Mouse (Mus musculus) heart, adult 11 months (tissue): ENCODE data around the gene Rnaset2b.
"Not testable (repeated sequence)": the region's sequence is repeated elsewhere in the genome, so short reads cannot be mapped to it uniquely, and the experiment has no call there.

Experiments used
- DNase-seq: peaks from one replicate; pipeline ENCODE4 v3.0.0; 2022

Rnaset2b gene

DNA sequence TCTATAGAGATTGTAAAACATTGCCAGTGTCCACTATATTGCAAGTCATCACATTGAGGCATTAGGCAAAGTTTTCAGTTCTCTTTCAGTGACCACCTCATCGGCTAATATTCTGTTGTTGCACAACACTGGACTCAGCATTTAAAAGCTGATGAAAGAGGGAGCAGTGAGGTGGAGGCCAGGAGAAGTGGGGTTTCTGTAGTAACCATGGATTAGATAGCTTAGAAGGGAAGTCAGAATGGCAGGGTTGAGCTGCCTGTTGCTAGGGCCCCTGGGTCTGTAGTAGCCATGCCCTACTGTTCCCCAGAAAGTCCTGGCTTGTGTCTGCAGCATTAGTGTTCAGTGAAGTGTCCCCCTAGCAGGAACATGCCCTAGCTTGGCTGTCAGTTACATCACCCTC, 15.7 kb downstream of the Rnaset2b start:
- DNase-seq: not testable (repeated sequence)

DNA sequence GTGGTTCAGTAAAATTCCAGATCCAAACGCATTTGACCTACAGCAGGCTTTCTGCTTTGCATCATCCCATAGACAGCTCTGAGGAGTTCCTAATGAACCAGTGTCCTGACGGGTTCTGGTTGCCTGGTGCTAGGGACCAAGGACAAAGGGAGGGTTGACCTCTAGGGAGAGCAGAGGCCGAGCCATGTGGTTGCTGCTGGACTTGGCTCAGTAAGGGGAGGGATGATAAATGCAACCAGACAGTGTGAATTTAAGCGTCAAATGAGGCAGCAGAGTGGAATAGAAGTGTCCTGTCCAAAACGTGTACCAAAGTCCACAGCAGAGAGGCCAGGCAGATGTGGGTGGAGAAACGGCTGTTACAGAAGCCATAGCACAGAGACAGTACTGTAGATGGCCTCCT, 25.1 kb downstream of the Rnaset2b start:
- not testable (repeated sequence) for DNase-seq

DNA sequence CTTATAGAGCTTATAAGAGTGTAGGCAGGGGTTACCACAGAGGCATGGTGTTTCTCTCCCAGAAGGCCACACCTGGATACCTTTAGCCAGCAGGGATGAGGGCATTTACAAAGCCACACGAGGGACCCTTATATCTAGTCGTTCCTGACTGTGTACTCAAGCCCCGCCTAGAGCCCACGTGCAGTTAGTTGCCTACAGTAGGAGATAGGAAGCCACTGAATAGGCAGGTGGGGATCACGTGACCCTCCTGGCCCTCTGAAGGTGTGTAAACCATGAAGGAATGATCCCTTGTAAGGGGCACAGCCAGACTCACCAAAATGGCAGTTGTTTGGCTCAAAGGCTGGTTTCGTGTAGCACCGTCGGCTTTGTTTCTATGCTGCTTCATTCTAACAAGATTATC, 26.4 kb downstream of the Rnaset2b start:
- peak; percentile 62 for DNase-seq

DNA sequence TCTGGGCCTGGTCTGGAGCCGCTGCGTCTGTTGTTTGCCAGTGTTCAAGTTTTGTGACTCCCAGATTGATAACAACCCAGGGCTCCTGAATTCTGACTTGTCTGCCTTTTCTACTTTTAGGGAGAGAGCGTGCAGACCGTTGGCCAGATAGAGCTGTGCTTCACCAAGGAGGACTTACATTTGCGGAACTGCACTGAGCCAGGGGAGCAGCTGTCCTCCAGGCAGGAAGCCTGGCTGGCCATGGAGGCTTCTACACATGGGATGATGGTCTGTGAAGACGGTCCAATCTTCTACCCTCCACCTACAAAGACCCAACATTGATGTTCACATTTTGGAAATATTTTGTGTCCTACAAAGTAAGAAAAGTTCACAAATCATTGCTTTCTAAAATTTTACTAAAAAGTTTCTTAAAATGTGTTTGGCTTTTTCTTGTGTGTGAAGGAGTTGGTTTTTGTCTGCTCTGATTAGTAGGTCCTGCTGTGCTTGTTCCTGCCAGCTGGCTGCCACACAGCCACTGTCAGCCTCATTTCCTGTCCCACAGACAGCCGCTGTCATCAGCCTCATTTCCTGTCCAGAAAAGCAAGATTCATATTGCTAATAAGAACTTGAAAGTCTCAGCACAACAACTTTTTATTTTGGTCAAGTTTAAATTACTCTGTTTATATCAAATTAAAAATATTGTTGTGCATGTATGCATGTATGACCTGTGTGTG, 27.5 kb downstream of the Rnaset2b start:
- not testable (repeated sequence) for DNase-seq

DNA sequence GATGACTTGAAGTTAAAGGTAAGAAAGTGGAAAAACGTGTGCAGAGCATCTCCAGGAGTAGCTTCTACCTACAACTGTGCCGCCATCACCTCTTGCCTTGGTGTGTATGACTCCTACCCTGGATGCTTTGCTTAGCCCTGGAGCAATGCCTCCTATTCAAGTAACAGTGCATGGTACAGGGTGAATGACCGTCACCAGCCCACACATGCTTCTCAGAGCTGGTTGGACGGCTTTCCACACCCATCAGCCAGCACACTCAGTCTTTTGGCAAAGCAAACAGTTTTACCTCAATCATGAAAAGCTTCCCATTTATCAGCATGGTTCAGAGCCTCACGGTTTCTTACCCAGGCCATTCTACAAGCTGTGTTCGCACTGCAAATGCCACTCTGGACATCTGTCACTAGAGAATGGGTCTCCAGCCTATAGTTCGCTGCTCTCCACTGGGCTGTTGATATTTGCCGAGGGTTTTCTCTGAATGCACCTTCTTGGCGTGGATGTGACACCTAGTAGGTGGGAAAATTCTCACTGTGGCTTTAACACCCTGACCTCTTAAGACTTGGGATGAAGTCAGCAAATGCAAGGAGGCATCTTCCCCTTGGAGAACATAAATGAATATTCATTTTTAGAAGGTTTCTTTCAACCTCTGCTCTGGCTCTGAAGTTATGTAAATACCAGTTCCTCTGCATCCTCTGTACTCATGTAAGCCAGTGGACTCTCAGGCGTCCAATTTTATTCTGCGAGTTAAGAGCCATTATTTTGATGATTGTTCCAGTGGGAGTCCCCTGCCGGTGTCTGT, 31.6 kb downstream of the Rnaset2b start:
- peak; percentile 62 for DNase-seq

DNA sequence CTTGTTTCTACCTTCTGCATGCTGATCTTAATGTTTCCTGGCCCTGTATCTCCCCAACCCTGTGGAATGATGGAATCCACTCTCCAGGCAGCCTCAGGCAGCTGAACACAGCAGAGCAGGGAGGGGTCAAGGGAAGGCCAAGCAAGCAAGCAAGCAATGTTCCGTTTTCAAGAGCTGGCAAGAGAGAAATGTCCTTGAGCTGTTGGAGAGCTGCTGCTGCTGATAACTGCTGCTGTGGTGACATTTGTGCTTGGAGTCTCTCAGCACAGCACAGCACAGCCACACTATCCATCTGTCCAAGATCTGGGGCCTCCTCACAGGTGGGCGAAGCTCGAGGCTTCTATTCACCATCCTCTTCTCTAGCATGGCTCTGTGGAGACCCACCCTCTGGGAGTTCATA, 33.0 kb downstream of the Rnaset2b start:
- not testable (repeated sequence) for DNase-seq

DNA sequence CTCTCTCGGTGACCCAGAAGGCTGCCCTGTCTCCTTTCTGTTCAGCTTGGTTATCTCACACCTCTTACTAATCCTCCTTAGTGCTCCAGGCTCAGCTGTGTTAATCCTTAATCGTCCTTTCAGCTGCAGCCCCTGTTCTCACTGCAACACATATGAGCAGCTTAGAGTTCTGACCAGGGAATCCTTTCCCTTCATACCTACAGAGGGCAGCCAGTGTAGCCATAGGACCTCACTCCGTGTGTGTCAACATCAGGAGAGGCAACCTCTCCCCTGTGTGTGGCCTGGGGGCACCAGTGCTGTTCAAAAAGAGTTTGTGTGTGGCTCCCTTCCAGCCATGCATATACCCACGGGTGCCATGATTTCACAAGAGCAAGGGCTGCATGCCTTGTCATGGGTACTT, 35.2 kb downstream of the Rnaset2b start:
- DNase-seq: peak; percentile 61

DNA sequence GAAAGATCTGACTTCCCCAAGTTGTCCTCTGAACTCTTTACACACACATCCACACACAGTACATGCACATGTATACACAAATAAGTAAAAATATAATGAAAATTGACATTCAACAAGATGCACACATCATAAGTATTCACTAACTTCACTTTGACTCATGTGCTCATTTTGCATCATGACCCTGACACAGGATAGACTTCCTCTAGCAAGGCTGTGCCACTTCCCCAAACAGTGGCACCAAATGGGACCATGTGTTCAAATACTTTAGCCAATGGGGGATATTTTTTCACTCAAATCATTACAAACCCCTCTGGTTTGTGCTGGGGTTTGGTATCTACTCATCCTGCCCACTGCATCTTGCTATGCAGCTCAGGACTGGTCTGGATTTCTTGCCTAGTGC, 38.5 kb downstream of the Rnaset2b start:
- not testable (repeated sequence) for DNase-seq

DNA sequence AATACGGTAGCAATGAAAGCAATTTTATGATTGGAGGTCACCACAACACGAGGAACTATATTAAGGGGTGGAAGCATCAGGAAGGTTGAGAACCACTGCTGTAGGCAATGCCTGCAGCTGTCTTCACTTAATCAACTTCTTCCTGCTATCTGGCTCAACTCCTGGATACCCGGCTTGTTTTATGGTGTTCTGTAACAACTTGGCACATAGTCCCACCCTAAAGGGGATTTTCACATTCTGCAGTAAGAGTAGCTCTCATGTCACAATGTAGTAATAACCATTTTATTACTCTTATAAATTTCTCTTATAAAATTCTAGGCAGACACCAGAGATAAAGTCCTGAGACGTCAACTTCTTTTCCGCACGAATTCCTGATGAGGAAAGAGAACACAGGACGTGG, 39.0 kb downstream of the Rnaset2b start:
- DNase-seq: not testable (repeated sequence)

DNA sequence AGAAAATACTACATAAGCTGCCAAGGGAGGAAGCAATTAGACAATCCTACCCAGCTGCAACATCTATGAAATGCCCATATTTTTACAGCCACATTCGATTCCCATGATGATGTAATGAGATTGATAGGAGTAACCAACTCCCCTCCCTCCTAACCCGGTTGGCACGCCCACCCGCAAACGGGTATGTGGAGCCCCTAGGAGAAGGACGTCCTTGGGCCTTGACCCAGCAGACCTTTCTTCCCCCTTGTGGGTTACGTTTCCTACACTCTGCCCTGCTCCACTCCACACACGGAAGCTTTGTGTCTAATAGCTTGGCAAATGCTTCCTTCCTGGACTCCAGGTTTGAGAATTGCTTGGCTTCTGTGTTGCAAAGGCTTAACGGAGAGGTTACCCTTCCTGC, 39.5 kb downstream of the Rnaset2b start:
- DNase-seq: peak; percentile 34

DNA sequence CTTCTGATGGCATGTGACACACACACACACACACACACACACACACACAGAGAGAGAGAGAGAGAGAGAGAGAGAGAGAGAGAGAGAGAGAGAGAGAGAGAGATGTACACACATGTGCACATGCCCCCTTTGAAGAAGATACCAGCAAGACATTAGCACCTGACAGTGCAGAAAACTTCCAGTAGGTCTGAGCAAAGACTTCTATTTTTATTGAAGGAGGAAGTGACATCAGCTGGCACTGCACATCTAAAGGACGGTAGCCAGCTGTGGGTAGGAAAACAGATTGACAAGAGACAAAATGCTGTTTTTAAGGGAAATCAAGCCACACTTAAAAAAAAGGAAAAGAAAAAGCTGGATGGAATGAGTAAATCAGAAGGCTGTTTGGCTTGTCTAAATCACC, 43.8 kb downstream of the Rnaset2b start:
- not testable (repeated sequence) for DNase-seq

DNA sequence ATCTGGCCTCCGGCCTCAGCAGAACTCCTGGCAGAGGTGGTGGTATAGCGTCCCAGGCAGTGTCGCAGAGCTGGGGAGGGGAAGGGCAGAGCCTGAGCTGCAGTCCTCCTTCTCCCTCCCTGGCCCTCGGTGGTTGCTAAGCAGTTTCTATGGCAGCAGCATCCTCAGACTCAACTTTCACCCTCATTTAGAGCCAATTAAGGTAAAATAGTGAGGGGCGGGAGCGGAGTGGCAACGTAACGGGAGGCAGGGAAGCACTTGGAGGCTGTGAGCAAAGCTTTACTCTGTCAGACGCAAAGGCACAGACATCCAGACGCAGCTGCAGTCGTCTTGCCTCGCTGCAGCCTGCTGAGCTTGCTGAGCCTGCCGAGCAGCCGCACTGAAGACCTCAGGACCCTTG, 54.8 kb downstream of the Rnaset2b start, which contains the start of gene Gm1604a:
Gene Gm1604a (plus strand): TSS at position 312 of the 400 bp plus-strand sequence.
- DNase-seq: peak; percentile 52

DNA sequence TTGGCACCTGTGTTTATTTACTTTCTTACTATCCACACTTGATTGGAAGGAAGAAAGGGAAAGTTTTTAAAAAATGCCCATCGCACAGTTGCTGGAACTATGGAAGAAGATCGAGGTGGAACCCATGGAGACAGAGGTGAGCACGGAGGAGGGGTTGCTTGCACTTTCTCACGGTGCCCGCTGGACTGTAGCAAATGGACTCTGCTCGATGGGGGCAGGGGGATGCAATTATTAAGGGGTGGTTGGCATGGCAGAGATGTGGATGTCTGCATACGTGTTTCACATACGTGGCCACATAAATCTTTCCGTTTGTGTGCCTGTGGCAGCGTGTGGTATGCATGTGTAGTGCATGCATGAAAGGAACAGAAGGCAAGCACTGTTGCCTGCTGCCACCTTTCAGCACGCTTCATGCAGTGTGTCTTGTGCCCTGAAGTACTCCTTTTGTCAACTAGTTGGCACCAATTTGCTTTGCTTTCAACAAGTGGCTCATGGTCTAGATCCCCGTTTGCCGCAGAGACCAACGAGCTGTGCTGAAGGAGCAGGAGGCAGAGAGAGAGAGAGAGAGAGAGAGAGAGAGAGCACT, 55.4 kb downstream of the Rnaset2b start:
- not testable (repeated sequence) for DNase-seq

DNA sequence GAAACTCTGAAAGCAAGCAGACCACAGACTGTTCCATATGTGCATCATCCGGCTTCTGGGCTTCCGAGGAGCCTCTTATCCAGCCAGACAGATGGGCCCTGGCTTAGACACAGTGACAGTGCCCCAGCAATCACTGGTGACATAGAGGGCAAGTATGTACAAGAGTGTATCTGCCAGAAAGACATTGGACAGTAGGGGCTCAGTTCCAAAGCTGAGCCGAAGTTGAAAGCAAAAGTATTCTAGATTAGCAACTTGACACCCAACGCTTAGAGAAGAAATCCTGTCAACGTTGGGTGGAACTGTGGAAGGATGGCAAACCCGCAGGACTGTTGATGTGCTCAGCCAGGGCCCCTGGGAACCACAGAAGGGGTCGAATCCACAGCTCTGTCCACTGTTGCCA, 59.8 kb downstream of the Rnaset2b start:
- peak; percentile 84 for DNase-seq

DNA sequence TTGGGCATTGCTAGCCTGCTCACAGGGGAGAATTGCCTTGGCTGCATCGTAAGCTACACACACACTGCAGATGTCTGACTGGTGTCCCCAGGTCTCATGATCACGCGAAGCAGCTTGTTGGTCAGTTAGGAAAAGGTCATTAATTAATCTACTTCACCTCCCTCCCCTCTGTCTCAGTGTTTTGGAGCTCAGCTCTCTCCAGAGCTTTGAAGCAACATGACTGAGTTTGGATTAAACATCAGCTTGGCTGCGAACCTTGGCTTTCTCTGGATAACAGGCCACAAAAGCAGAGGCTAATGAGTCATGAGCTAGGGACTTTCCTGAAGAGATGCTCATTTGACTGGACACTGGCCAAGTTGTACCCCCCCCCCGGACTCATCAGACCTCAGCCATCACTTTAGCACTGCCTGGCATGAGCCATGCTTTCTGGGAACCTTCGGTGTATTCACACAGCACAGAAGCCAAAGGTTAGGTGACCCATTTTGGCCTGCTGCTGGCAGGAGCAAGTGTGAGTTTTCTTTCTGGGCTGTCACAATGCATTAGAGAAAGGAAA, 60.3 kb downstream of the Rnaset2b start:
- DNase-seq: peak; percentile 60

DNA sequence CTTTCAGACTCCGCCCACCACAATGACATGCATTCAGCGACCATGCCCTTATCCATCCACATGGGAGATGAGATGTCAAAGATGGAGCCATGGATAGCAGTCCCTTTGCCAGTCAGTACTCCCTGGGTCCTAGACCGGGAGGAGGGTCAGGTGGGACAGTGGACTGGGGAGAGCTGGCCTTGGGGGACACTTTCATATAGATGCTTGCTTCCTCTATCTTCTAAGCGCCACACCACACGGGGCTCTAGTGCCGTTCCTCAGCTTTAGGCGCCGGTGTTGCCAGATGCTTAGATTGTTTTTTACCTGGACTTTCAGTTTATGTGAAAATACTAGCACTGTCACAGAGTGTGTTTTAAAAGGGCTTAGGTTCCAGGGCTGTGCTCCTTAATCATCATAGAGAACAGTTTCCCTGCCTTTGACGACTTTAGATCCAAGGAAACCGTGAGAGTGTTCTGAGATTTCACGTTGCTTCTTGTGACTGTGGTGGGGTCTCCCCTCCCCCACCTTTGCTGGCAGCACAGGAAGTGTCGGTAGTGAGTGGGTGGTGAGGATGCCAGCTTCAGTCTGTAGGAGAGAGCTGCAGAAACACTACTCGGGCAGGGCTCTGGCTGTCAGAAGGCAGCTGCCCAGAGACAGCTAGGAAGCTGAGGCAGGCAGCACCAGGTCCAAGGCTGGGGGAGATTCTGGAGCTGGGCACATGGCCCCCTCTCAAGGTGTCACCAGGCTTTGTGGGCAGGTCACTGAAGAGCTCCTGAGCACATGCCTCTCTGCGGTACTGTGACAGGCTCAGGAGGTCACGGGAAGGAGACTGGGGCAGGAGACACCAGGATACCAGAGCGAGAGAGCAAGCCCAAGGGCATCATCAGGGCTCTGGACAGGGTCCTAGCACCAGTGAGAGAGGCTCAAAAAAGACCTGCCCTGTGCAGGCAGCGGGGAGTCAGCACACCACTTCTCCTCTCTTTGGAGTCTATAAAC, 63.0 kb downstream of the Rnaset2b start:
- DNase-seq: peak; percentile 34
